8 mouse cellular contexts compared by ENCODE assay signal in genomic region chr9:86466990-86467870, GRCm38 (mm10). TPM values are rescaled to one million over a fixed set of nuclear protein-coding genes. Genes with fewer than 3 reads are reported as not detected.
DNase-seq lines count a peak whose midpoint lies in the region; ATAC-seq and TF ChIP-seq lines count a peak whose summit lies in the region.

TSS of gene Dop1a (plus strand) at chr9:86467154.

- ATAC-seq in activated CD4-positive, CD25-positive, alpha-beta regulatory T cell, adult 4 months: peak; percentile 72
- ATAC-seq in common myeloid progenitor, adult 5-6 weeks (replicated peaks; ENCODE audit: low read depth, poor library complexity, severe bottlenecking): peak; percentile 69
- peak; percentile 93 for ATAC-seq in hindbrain, postnatal 0 days
- peak; percentile 83 for ATAC-seq in megakaryocyte-erythroid progenitor cell, adult 5-6 weeks (replicated peaks; ENCODE audit: low FRiP score, low TSS enrichment, poor library complexity, severe bottlenecking)

- H3K4me1 ChIP-seq in hindbrain, postnatal 0 days (ENCODE audit: insufficient read depth, low read length): peaks cover 8% of the 10 kb centered on the region

- peak within 1 kb of the TSS; percentile 82 for H3K4me2 ChIP-seq in hindbrain, postnatal 0 days (ENCODE audit: low read depth, low read length)

- H3K9me3 ChIP-seq in hindbrain, postnatal 0 days (ENCODE audit: low read length): no peaks in the 10 kb centered on the region

- H3K36me3 ChIP-seq in hindbrain, postnatal 0 days (ENCODE audit: insufficient read depth, low read length): no peaks in the 10 kb centered on the region

- intact Hi-C loops in gastrocnemius, adult 2 months (cut with DNase I): loop anchor here (5.0 to 10.0 kb wide), 2 partner anchors 105 to 712 kb away; partner anchors contain the start of genes Pgm3 and Rwdd2a
- intact Hi-C loops in left cerebral cortex, postnatal 10 days (cut with DNase I): no loop called here

- peak within 1 kb of the TSS; percentile 91 for H3K4me3 ChIP-seq in gastrocnemius, adult 2 months
- H3K4me3 ChIP-seq in hindbrain, postnatal 0 days (ENCODE audit: low read length): peak within 1 kb of the TSS; percentile 94

- peak; percentile 96 for DNase-seq in gastrocnemius, adult 2 months
- DNase-seq in hindbrain, postnatal 0 days (ENCODE audit: low spot score): peak; percentile 96
- DNase-seq in left cerebral cortex, postnatal 10 days (ENCODE audit: extremely low spot score in 1 of 2, low spot score in 2 of 2): peak; percentile 80 to 94
- peak; percentile 94 for DNase-seq in right cerebral cortex, postnatal 25 days
- DNase-seq in urinary bladder, postnatal 4 days (ENCODE audit: low spot score in 2 of 2): peak; percentile 86 to 92

- TF ChIP-seq CTCF in gastrocnemius, adult 2 months (IDR thresholded peaks at IDR 0.05): no peak; the same call in none of the 2 replicates
- TF ChIP-seq CTCF in hindbrain, postnatal 0 days (IDR thresholded peaks at IDR 0.05; ENCODE audit: low read depth): peak; percentile 72

- H3K9ac ChIP-seq in hindbrain, postnatal 0 days (replicated peaks; ENCODE audit: low read length): peak within 1 kb of the TSS; percentile 96

- under 1% methylated on average over 93 of the region's 93 CpGs for WGBS in hindbrain, postnatal 0 days

- H3K27me3 ChIP-seq in hindbrain, postnatal 0 days (ENCODE audit: insufficient read depth, low read length): no peaks in the 10 kb centered on the region

- peak within 1 kb of the TSS; percentile 94 for H3K27ac ChIP-seq in gastrocnemius, adult 2 months
- peak within 1 kb of the TSS; percentile 85 for H3K27ac ChIP-seq in hindbrain, postnatal 0 days

RNA-seq across cellular contexts. Expression of gene Dop1a, which starts in this region (rescaled TPM):
- polyA plus RNA-seq in activated CD4-positive, CD25-positive, alpha-beta regulatory T cell, adult 4 months (2017; shearing (Covaris generic)): 10 to 100 TPM; 20.3 to 31.1 TPM
- total RNA-seq in common myeloid progenitor, adult 5-6 weeks (2017): 27.5 and 31.0 TPM in 2 replicates
- 10 to 100 TPM in 1 of 2 experiments, 1 to 10 TPM in 1; 9.5 to 12.1 TPM for total RNA-seq in gastrocnemius, adult 2 months (2021)
- total RNA-seq in hindbrain, postnatal 0 days (2014; rRNA removed): 35.5 and 50.9 TPM in 2 replicates
- 22.9 and 23.9 TPM in 2 replicates for polyA plus RNA-seq in hindbrain, postnatal 0 days (2015; fragmentation: Nextera tagmentation; extraction: Ambion mirVana)
- total RNA-seq in left cerebral cortex, postnatal 10 days (2021): 10 to 100 TPM; 53.4 to 55.1 TPM
- total RNA-seq in megakaryocyte-erythroid progenitor cell, adult 5-6 weeks (2014; fragmentation: Nextera tagmentation): 39.6 and 54.6 TPM in 2 replicates
- total RNA-seq in megakaryocyte-erythroid progenitor cell, adult 5-6 weeks (2017): 24.3 and 29.9 TPM in 2 replicates

Comparison
In these comparisons a context has a peak if more than half of its experiments do, and no peak if none do; other contexts are left out.
1. Peak in every context shown above with its lines: DNase-seq, ATAC-seq, H3K4me3 ChIP-seq and H3K27ac ChIP-seq.